Mouse (Mus musculus) limb, embryonic 15.5 days (tissue): ENCODE measurements around the gene Chn2. TPM values are rescaled to one million over a fixed set of nuclear protein-coding genes. Genes with fewer than 3 reads are reported as not detected.

ENCODE experiments used
- ATAC-seq: fragments of 200-750 bp; cut with Nextera tagmentation; 2 replicates; pipeline ENCODE4 v1.8.0; 2017; ENCODE audit warnings: low read depth, moderate TSS enrichment; ENCODE audit not compliant: insufficient number of reproducible peaks, low FRiP score, low TSS enrichment
- H3K27ac ChIP-seq: fragments of 300-500 bp; sonication (generic); 2 replicates; pipeline ENCODE4 v1.5.1; 2015; ENCODE audit warnings: moderate library complexity, mild to moderate bottlenecking, inconsistent platforms
- H3K27me3 ChIP-seq: fragments of 300-500 bp; sonication (generic); 2 replicates; pipeline ENCODE4 v1.6.1; 2015; ENCODE audit warnings: inconsistent platforms
- H3K36me3 ChIP-seq: fragments of 300-500 bp; sonication (generic); 2 replicates; pipeline ENCODE4 v1.6.1; 2015; ENCODE audit warnings: inconsistent platforms
- H3K4me1 ChIP-seq: fragments of 300-500 bp; sonication (generic); 2 replicates; pipeline ENCODE4 v1.6.1; 2015; ENCODE audit warnings: inconsistent platforms
- H3K4me2 ChIP-seq: fragments of 300-500 bp; sonication (generic); 2 replicates; pipeline ENCODE4 v1.6.1; 2015; ENCODE audit warnings: mild to moderate bottlenecking, inconsistent platforms
- H3K4me3 ChIP-seq: fragments of 300-500 bp; sonication (generic); 2 replicates; pipeline ENCODE4 v1.5.1; 2015; ENCODE audit warnings: mild to moderate bottlenecking, inconsistent platforms
- H3K9ac ChIP-seq: fragments of 300-500 bp; sonication (generic); 2 replicates; pipeline ENCODE4 v1.6.1; 2015; ENCODE audit warnings: inconsistent platforms
- H3K9me3 ChIP-seq: fragments of 300-500 bp; sonication (generic); 2 replicates; pipeline ENCODE4 v1.6.1; 2016; ENCODE audit warnings: inconsistent platforms
- WGBS: fragments of 180-500 bp; shearing (Covaris S2); methylation state at CpG from one replicate; pipeline ENCODE4 v1.1.7; 2015; 5-methylcytosine and 5-hydroxymethylcytosine counted together
- polyA plus RNA-seq: library from polyadenylated mRNA; unstranded; fragments of >200 nt; fragmentation: Nextera tagmentation; extraction: Ambion mirVana; gene quantifications from 2 replicates; pipeline ENCODE4 v1.2.1, GENCODE M21; 2015

The Chn2 gene
- polyA plus RNA-seq, 1 experiment from 2014 or later = 10.9 TPM

DNA sequence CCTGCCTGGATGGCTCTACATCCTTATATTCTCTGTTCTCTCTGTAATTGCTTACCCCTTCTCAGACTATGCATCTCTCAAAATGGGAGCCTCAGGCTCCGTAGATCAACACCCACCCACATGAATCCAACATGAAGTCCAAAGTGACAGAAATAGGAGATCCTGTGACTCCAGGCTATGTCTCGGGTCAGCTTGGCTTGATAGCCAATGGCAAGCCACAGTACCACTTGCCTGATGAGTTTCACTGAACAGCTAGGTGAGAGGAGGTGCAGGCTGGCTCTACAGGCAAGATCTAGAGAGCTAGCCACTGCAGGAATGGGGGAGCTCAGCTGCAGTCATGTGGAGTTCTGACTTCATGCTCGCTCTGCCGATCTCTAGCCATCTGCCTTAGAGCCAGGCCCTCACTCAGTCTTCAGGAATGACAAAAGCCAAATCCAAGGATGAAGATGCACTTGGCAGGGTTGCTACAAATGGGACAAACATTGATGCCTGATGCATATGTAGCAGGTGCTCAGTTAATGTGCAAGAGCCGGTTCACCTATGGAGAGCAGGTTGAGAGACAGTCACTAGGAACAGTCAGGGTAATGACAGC, 158.6 kb downstream of the Chn2 start:
- WGBS = 88% methylated on average over 5 of the region's 5 CpGs
- H3K36me3 ChIP-seq = no peaks in the 10 kb centered on the region
- no peak overlapping the region for H3K9ac ChIP-seq
- no peak for ATAC-seq
- H3K27ac ChIP-seq = no peak overlapping the region
- no peak overlapping the region for H3K4me2 ChIP-seq
- H3K4me1 ChIP-seq = no peaks in the 10 kb centered on the region
- H3K4me3 ChIP-seq = no peak overlapping the region
- H3K27me3 ChIP-seq = no peaks in the 10 kb centered on the region
- H3K9me3 ChIP-seq = no peaks in the 10 kb centered on the region

GRCm38 (mm10) chr6:54199516-54199915, 160.2 kb downstream of the Chn2 start:
- H3K27me3 ChIP-seq = no peaks in the 10 kb centered on the region
- H3K4me3 ChIP-seq = no peak overlapping the region
- no peak overlapping the region for H3K9ac ChIP-seq
- H3K9me3 ChIP-seq = no peaks in the 10 kb centered on the region
- ATAC-seq = no peak
- no peaks in the 10 kb centered on the region for H3K36me3 ChIP-seq
- 74% methylated on average over 4 of the region's 4 CpGs for WGBS
- H3K4me1 ChIP-seq = no peaks in the 10 kb centered on the region
- no peak overlapping the region for H3K4me2 ChIP-seq
- H3K27ac ChIP-seq = no peak overlapping the region

DNA sequence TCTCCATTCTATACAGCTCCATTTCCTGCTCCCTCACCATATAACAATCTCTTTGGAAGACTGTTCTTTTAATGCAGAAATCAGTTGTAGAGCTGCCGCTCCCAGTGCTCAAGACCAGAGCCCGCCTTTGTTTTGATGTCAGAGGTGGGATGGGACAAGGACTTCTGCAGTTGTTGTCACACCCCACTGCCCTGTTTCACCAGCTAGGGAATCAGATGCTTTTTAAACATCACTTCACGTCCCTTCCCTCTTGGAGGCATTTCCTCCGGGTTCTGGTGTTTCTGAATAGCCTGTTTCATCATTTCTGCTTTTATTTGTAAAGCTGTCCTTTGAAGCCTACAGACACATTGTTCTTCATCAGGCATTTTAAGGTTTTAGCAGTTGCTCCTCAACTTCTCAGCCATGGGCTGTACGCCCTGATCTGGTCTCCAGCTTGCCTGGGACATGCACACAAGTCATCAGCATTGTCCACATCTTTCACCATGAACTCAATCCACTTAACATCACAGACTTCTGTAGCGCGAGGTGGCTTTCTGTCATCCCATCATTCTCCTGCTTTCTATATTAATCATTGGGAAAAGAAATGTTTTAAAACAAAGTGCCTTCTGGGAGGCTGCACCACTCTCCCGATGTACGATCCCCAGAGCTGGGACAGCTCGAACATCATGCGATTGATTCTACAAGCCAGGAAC, 160.8 kb downstream of the Chn2 start:
- Histone ChIP-seq H3K4me1 (no peaks in the 10 kb centered on the region), H3K27ac (no peak overlapping the region), H3K4me2 (no peak overlapping the region), H3K36me3 (no peaks in the 10 kb centered on the region), H3K4me3 (no peak overlapping the region), H3K27me3 (no peaks in the 10 kb centered on the region), H3K9me3 (no peaks in the 10 kb centered on the region), H3K9ac (no peak overlapping the region)
- ATAC-seq = no peak
- 84% methylated on average over 11 of the region's 11 CpGs for WGBS

DNA sequence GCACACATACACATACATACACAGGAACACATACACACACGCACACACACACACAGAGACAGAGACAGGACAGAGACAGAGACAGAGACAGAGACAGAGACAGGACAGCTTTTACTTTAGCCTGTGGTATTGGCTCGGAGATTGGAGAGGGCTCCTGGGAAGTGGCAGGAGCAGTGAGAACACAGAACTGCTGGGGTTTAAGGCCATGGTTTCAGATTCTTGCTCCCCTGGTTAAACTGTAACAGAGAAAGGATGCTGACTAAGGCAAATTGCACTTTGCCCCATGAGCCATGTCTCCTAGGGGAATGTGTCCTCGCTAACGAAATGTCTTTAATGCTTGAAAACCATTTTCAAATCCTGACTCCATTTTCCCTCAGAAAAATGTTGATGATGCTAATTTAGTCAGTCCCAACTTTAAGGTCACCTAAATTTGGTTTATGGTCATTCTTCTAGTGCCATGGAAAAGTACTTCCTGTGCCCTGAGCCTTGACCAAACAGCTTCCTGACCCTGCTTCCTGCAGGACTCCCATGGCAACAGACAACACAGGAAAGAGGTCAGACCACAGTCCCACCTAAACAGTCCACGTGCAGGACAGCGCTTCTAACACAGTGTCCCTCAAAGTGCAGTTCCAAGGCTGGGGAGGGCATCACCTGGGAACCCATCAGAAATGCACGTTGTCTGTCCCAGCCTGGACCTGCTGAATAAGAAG, 163.1 kb downstream of the Chn2 start:
- no peak overlapping the region for H3K9ac ChIP-seq
- no peaks in the 10 kb centered on the region for H3K27me3 ChIP-seq
- no peak overlapping the region for H3K4me2 ChIP-seq
- no peak for ATAC-seq
- no peak overlapping the region for H3K4me3 ChIP-seq
- no peak overlapping the region for H3K27ac ChIP-seq
- H3K4me1 ChIP-seq = no peaks in the 10 kb centered on the region
- H3K36me3 ChIP-seq = no peaks in the 10 kb centered on the region
- no peaks in the 10 kb centered on the region for H3K9me3 ChIP-seq
- 71% methylated on average over 7 of the region's 7 CpGs for WGBS

DNA sequence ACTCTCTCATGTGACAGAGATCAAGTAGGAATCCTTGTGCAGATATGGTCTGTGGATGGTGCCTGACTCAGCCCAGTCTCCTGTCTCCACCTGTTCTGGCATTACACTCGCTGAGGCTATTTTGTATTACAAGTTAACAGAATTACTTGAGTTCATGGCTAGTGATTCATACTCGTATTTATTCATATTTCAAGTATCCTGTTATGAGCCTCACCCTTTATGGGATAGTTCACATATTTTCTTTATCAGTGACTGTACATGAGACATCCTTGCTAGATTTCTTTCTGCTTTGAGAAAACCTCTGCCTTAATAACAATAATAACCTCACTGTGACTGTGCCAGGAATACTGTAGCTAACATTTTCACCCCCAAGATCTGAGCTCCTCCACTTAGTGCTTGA, 164.0 kb downstream of the Chn2 start:
- Histone ChIP-seq H3K36me3 (no peaks in the 10 kb centered on the region), H3K9ac (no peak overlapping the region), H3K27ac (no peak overlapping the region), H3K27me3 (no peaks in the 10 kb centered on the region), H3K4me3 (no peak overlapping the region), H3K9me3 (no peaks in the 10 kb centered on the region), H3K4me2 (no peak overlapping the region), H3K4me1 (no peaks in the 10 kb centered on the region)
- WGBS = 72% methylated on average over 2 of the region's 2 CpGs
- ATAC-seq = no peak

DNA sequence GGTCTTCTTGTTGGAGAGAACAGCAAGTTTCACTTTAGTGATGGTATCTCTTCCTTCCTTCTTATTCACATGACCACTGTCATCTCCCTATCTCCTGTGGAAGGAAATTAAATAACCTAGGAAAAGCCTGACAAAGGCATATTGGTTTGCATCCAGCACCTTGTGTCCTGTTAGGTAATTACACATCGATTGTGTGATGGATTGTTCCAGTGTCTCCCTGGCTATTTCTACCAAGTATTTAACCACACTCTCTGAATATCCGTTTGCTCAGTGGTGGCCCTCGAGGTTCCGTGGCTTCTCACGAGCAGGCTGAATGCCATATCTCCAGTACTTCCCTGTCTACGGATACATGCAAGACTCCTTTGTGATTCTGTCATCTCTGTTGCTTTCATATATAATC, 164.6 kb downstream of the Chn2 start:
- ATAC-seq = no peak
- no peaks in the 10 kb centered on the region for H3K27me3 ChIP-seq
- H3K27ac ChIP-seq = no peak overlapping the region
- 91% methylated on average over 6 of the region's 6 CpGs for WGBS
- H3K9me3 ChIP-seq = no peaks in the 10 kb centered on the region
- no peak overlapping the region for H3K4me3 ChIP-seq
- H3K4me1 ChIP-seq = no peaks in the 10 kb centered on the region
- H3K4me2 ChIP-seq = no peak overlapping the region
- no peak overlapping the region for H3K9ac ChIP-seq
- H3K36me3 ChIP-seq = no peaks in the 10 kb centered on the region

GRCm38 (mm10) chr6:54204931-54205330, 165.6 kb downstream of the Chn2 start:
- no peak overlapping the region for H3K4me2 ChIP-seq
- H3K4me1 ChIP-seq = no peaks in the 10 kb centered on the region
- no peak overlapping the region for H3K4me3 ChIP-seq
- no peak for ATAC-seq
- no peaks in the 10 kb centered on the region for H3K27me3 ChIP-seq
- no peak overlapping the region for H3K9ac ChIP-seq
- H3K9me3 ChIP-seq = no peaks in the 10 kb centered on the region
- WGBS = 47% methylated on average over 2 of the region's 2 CpGs
- no peak overlapping the region for H3K27ac ChIP-seq
- no peaks in the 10 kb centered on the region for H3K36me3 ChIP-seq

- no peak overlapping the region for H3K27ac ChIP-seq
- no peaks in the 10 kb centered on the region for H3K4me1 ChIP-seq
- H3K4me3 ChIP-seq = no peak overlapping the region
- H3K27me3 ChIP-seq = no peaks in the 10 kb centered on the region
- H3K36me3 ChIP-seq = no peaks in the 10 kb centered on the region
- WGBS = 67% methylated on average over 5 of the region's 5 CpGs
- H3K4me2 ChIP-seq = no peak overlapping the region
- no peak overlapping the region for H3K9ac ChIP-seq
- H3K9me3 ChIP-seq = no peaks in the 10 kb centered on the region
- no peak for ATAC-seq
Observed at GRCm38 (mm10) chr6:54205471-54205870, 166.1 kb downstream of the Chn2 start.

DNA sequence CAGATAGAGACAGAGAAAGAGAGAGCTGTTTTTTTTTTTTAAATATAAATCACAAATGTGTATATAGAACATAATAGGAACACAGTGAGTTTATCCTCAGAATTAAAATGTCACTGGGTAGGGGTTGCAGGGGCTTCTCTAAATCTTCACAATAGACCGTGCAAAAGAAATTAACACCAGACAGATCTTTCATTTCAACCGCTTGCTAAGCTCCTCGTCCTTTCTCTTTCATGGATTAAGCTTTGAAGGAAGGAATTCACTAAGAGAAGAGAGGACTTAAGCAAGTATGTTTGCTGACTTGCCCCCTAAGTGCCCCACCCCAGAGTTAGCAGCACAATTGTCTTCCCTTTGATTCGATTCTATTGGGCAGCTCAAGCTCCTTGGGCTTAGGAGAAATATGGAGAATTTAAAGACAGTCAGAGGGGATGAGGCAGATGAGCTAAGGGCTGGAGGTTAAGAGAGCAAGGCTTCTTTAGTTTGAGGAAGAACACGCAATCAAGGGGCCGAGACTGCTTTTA, 166.9 kb downstream of the Chn2 start:
- Histone ChIP-seq H3K36me3 (no peaks in the 10 kb centered on the region), H3K9me3 (no peaks in the 10 kb centered on the region), H3K9ac (no peak overlapping the region), H3K27me3 (no peaks in the 10 kb centered on the region), H3K4me3 (no peak overlapping the region), H3K4me2 (no peak overlapping the region), H3K4me1 (no peaks in the 10 kb centered on the region), H3K27ac (no peak overlapping the region)
- WGBS = 74% methylated on average over 6 of the region's 6 CpGs
- no peak for ATAC-seq

DNA sequence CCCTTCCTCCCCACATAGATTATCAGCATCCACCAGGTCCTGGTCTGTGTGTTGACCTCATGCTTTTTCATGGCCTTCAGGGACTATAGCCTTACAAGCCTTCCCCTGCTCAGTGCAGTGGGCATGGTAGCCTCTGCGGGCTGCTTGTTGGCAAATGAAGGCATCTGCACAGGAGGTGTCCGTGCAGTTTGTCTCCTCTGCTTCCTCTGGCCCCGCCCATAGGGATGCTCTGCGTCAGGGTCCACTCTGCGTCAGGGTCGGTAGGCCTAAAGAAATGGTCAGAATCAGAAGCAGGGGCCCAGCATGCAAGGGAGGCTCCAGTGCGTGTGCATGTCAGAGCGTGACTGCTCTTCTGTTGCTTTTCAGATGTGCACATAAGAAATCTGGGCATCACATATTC, 169.4 kb downstream of the Chn2 start:
- ATAC-seq = no peak
- Histone ChIP-seq H3K4me1 (no peaks in the 10 kb centered on the region), H3K4me3 (no peak overlapping the region), H3K9ac (no peak overlapping the region), H3K9me3 (no peaks in the 10 kb centered on the region), H3K27me3 (no peaks in the 10 kb centered on the region), H3K36me3 (no peaks in the 10 kb centered on the region), H3K27ac (no peak overlapping the region), H3K4me2 (no peak overlapping the region)
- WGBS = 83% methylated on average over 8 of the region's 8 CpGs

GRCm38 (mm10) chr6:54210971-54211370, 171.6 kb downstream of the Chn2 start:
- Histone ChIP-seq H3K27me3 (no peaks in the 10 kb centered on the region), H3K27ac (no peak overlapping the region), H3K4me2 (no peak overlapping the region), H3K9ac (no peak overlapping the region), H3K9me3 (no peaks in the 10 kb centered on the region), H3K4me1 (no peaks in the 10 kb centered on the region), H3K36me3 (no peaks in the 10 kb centered on the region), H3K4me3 (no peak overlapping the region)
- ATAC-seq = no peak
- WGBS = 78% methylated on average over 4 of the region's 4 CpGs

DNA sequence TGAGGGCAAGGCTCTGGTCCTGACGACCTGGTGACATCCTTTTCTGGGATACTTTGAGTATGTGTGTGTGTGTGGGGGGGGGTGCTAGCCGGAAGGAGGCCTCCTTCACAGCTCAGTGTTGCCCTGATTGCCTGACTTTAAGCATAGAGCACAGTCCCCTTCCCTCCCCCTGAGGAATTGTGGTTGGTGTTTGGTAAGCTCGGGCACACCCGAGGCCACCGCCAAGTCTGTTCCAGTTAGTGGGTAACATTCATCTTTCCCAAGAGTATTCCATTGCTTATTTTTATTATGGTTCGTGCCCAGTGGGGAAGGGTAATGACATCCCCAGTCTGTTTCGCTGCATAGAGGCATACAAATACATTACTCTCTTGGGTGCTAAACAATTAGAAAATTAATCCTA, 172.6 kb downstream of the Chn2 start:
- no peaks in the 10 kb centered on the region for H3K4me1 ChIP-seq
- no peak overlapping the region for H3K27ac ChIP-seq
- H3K9ac ChIP-seq = no peak overlapping the region
- ATAC-seq = no peak
- H3K4me3 ChIP-seq = no peak overlapping the region
- WGBS = 75% methylated on average over 7 of the region's 7 CpGs
- no peaks in the 10 kb centered on the region for H3K36me3 ChIP-seq
- H3K4me2 ChIP-seq = no peak overlapping the region
- H3K9me3 ChIP-seq = no peaks in the 10 kb centered on the region
- H3K27me3 ChIP-seq = no peaks in the 10 kb centered on the region
